Mouse (Mus musculus) small intestine, adult 2 months (tissue): ENCODE measurements at regions not wholly inside any gene's neighbourhood (a gene's known extent, or its start where the extent isn't known, plus 50 kb on each side); places are given as distances from the start of the nearest gene placed in this dataset.

Experiments
- CTCF ChIP-seq: fragments of 200-500 bp; IDR thresholded peaks from 2 replicates; pipeline ENCODE4 v1.5.1; 2012; ENCODE audit warnings: low read depth, mild to moderate bottlenecking, control low read depth, inconsistent platforms, low read length, moderate library complexity, mixed read lengths; ENCODE audit not compliant: insufficient replicate concordance, insufficient read length; ENCODE audit errors: extremely low read depth
- POLR2A ChIP-seq: fragments of 200-500 bp; IDR thresholded peaks from 2 replicates; pipeline ENCODE4 v1.6.1; 2012; ENCODE audit warnings: low read depth, mild to moderate bottlenecking, control low read depth, inconsistent platforms, low read length, moderate library complexity

DNA sequence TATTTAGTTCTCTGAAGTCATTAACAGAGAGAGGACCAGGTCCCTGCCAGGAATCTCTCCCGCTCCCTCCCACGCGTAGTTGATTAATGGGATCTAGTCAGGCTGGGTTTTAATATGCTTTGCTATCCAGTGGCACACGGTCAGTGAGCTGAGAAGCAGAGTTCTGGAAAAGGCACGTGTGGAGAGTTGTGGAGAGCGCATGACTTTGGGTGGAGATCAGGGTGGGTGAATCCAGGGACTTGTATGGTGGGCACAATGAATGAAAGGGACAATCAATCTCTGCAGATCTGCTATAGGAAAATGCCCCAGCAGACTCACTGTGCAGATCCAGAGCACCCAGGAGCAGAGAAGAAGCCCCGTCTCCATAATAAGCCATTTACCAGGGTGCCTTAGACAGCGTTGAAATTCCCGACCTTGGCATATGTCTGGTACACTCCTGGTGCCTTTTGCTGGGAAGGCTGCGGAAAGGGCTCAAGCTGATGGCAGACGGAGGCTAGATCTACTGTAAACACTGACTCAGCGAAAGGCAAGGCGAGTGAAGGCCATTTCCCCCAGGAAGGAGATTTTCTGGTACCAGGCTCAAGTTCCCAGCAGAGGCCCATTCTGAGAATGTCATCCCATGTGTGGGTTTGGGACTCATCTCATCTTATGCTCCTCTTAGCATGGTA lies 222.5 kb downstream of the Fam43a start:
- no peak for TF ChIP-seq CTCF
- no peak for TF ChIP-seq POLR2A
